In the genomic region with DNA sequence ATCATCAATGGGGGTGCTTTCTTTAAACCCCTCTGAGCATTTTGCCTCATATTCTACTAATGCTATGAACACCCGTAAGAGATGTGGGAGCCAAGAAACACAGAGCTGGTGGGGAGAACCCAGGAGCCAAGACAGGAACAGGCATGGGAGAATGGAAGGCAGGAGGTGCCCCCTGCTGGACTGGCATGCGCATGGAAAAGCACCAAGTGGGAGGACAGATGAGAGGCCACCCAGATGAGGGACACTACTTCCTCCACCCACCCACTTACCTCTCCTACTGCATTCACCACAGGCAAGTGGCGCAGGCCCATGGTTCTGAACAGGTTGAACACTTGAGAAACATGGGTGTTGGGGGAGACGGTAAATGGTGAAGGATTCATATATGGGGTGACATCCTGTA, we compare ENCODE assay signal across 8 mouse cellular contexts. TPM values are rescaled to one million over a fixed set of nuclear protein-coding genes. Genes with fewer than 3 reads are reported as not detected.
DNase-seq lines count a peak whose midpoint lies in the region; ATAC-seq and TF ChIP-seq lines count a peak whose summit lies in the region.

No protein-coding gene starts in this region.

- ATAC-seq in hindbrain, postnatal 0 days: 0 out of 2 replicates have a peak, but pooled peaks have one; percentile 36
- no peak for ATAC-seq in hindbrain, embryonic 14.5 days (ENCODE audit: low FRiP score)
- no peak for ATAC-seq in G1E (ENCODE audit: extremely low read depth, insufficient number of reproducible peaks, low FRiP score, poor library complexity, severe bottlenecking)

- no peaks in the 10 kb centered on the region for H3K4me1 ChIP-seq in hindbrain, postnatal 0 days (ENCODE audit: insufficient read depth, low read length)
- no peaks in the 10 kb centered on the region for H3K4me1 ChIP-seq in hindbrain, embryonic 14.5 days (replicated peaks; ENCODE audit: control insufficient read depth, insufficient read depth, low read length)
- no peaks in the 10 kb centered on the region; the same call in 1 of the 2 replicates for H3K4me1 ChIP-seq in G1E (ENCODE audit: insufficient read depth, low read depth, low read length)

- no peaks in the 10 kb centered on the region for H3K9me3 ChIP-seq in hindbrain, postnatal 0 days (ENCODE audit: low read length)
- H3K9me3 ChIP-seq in hindbrain, embryonic 14.5 days (ENCODE audit: control insufficient read depth, low read length): no peaks in the 10 kb centered on the region
- H3K9me3 ChIP-seq in G1E (replicated peaks): no peaks in the 10 kb centered on the region

- H3K36me3 ChIP-seq in hindbrain, postnatal 0 days (ENCODE audit: insufficient read depth, low read length): peaks cover 91% of the 10 kb centered on the region
- H3K36me3 ChIP-seq in hindbrain, embryonic 14.5 days (replicated peaks; ENCODE audit: control insufficient read depth, insufficient read depth): peaks cover 100% of the 10 kb centered on the region
- H3K36me3 ChIP-seq in G1E (replicated peaks): peaks cover 100% of the 10 kb centered on the region

- peak; percentile 57 for DNase-seq in hindbrain, postnatal 0 days (ENCODE audit: low spot score)
- no peak for DNase-seq in hindbrain, embryonic 14.5 days (ENCODE audit: low spot score)
- DNase-seq in G1E (ENCODE audit: low spot score): peak; percentile 14
- peak; percentile 40 for DNase-seq in brain, embryonic 14.5 days (ENCODE audit: low read depth)
- DNase-seq in induced T-regulatory cell, adult 2 months (ENCODE audit: low read depth): peak; percentile 23
- DNase-seq in left cerebral cortex, postnatal 14 days (ENCODE audit: low spot score in 2 of 2): peak; percentile 70 to 82
- peak; percentile 11 for DNase-seq in retina, adult 2 months (ENCODE audit: low read depth, low spot score)
- DNase-seq in spleen, postnatal 14 days (ENCODE audit: low spot score in 2 of 2): no peak

- H3K9ac ChIP-seq in hindbrain, postnatal 0 days (replicated peaks; ENCODE audit: low read length): no peak overlapping the region
- H3K9ac ChIP-seq in hindbrain, embryonic 14.5 days: no peak overlapping the region

- no peak for TF ChIP-seq POLR2A in brain, embryonic 14.5 days (IDR thresholded peaks at IDR 0.05; ENCODE audit: borderline replicate concordance, extremely low read depth, insufficient read depth, insufficient read length, poor library complexity, severe bottlenecking)

- no peaks in the 10 kb centered on the region for H3K27me3 ChIP-seq in hindbrain, postnatal 0 days (ENCODE audit: insufficient read depth, low read length)
- no peaks in the 10 kb centered on the region for H3K27me3 ChIP-seq in hindbrain, embryonic 14.5 days (ENCODE audit: control insufficient read depth, insufficient read depth, low read length)
- H3K27me3 ChIP-seq in G1E (ENCODE audit: insufficient read depth, low read length): no peaks in the 10 kb centered on the region

- intact Hi-C loops in left cerebral cortex, postnatal 14 days (cut with DNase I): loop anchor here (2.0 kb wide), 1 partner anchor 48 kb away; no protein-coding TSS in a partner anchor

- no peak overlapping the region for H3K4me3 ChIP-seq in hindbrain, postnatal 0 days (ENCODE audit: low read length)
- H3K4me3 ChIP-seq in hindbrain, embryonic 14.5 days (replicated peaks; ENCODE audit: low read length): no peak overlapping the region
- no peak overlapping the region for H3K4me3 ChIP-seq in G1E (ENCODE audit: low read depth, low read length)

- no peak overlapping the region for H3K4me2 ChIP-seq in hindbrain, postnatal 0 days (ENCODE audit: low read depth, low read length)
- no peak overlapping the region for H3K4me2 ChIP-seq in hindbrain, embryonic 14.5 days (replicated peaks)

- no peak overlapping the region for H3K27ac ChIP-seq in hindbrain, postnatal 0 days
- H3K27ac ChIP-seq in hindbrain, embryonic 14.5 days: no peak overlapping the region

- WGBS in hindbrain, postnatal 0 days: 77% methylated on average over 4 of the region's 4 CpGs
- 79% methylated on average over 4 of the region's 4 CpGs for WGBS in hindbrain, embryonic 14.5 days

- TF ChIP-seq CTCF in hindbrain, postnatal 0 days (IDR thresholded peaks at IDR 0.05; ENCODE audit: low read depth): peak; percentile 80
- TF ChIP-seq CTCF in G1E (IDR thresholded peaks at IDR 0.05; ENCODE audit: low read depth, low read length): peak; percentile 18; the same call in 1 of the 2 replicates
- peak; percentile 67 for TF ChIP-seq CTCF in brain, embryonic 14.5 days (IDR thresholded peaks at IDR 0.05; ENCODE audit: borderline replicate concordance, extremely low read depth, insufficient read depth, insufficient read length)

RNA-seq across cellular contexts. Expression of a gene that starts 7.9 kb away (rescaled TPM):
- 0.58 and 1.8 TPM in 2 replicates for total RNA-seq in hindbrain, postnatal 0 days (2014; rRNA removed)
- 2.0 and 2.6 TPM in 2 replicates for polyA plus RNA-seq in hindbrain, postnatal 0 days (2015; fragmentation: Nextera tagmentation; extraction: Ambion mirVana)
- 2.4 TPM in 2 replicates for polyA plus RNA-seq in hindbrain, embryonic 14.5 days (2014; fragmentation: Nextera tagmentation; extraction: Ambion mirVana)
- not detected in 2 replicates for total RNA-seq in G1E (2014; fragmentation: Nextera tagmentation)
- total RNA-seq in G1E (2017): 0.17 TPM in 1 of 2 replicates, not detected in the other
- polyA plus RNA-seq in G1E (2012): not detected in 2 replicates
- 0.85 and 1.1 TPM in 2 replicates for polyA plus RNA-seq in brain, embryonic 14.5 days (2012; rRNA removed)
- total RNA-seq in left cerebral cortex, postnatal 14 days (2021): 1 to 10 TPM in 1 of 2 experiments, under 1 TPM in 1; 0.53 to 1.3 TPM

RNA-seq across cellular contexts. Expression of a gene that starts 22.8 kb away (rescaled TPM):
- total RNA-seq in hindbrain, postnatal 0 days (2014; rRNA removed): 1.3 TPM in 1 of 2 replicates, not detected in the other
- polyA plus RNA-seq in hindbrain, postnatal 0 days (2015; fragmentation: Nextera tagmentation; extraction: Ambion mirVana): 0.19 and 0.72 TPM in 2 replicates
- polyA plus RNA-seq in hindbrain, embryonic 14.5 days (2014; fragmentation: Nextera tagmentation; extraction: Ambion mirVana): 0.25 TPM in 1 of 2 replicates, not detected in the other
- total RNA-seq in G1E (2014; fragmentation: Nextera tagmentation): not detected in 2 replicates
- total RNA-seq in G1E (2017): not detected in 2 replicates
- not detected in 2 replicates for polyA plus RNA-seq in G1E (2012)
- polyA plus RNA-seq in brain, embryonic 14.5 days (2012; rRNA removed): not detected in 2 replicates
- not detected for total RNA-seq in left cerebral cortex, postnatal 14 days (2021)

RNA-seq across cellular contexts. Expression of a gene that starts 30.2 kb away (rescaled TPM):
- total RNA-seq in hindbrain, postnatal 0 days (2014; rRNA removed): 58.6 and 60.7 TPM in 2 replicates
- polyA plus RNA-seq in hindbrain, postnatal 0 days (2015; fragmentation: Nextera tagmentation; extraction: Ambion mirVana): 22.0 and 24.4 TPM in 2 replicates
- polyA plus RNA-seq in hindbrain, embryonic 14.5 days (2014; fragmentation: Nextera tagmentation; extraction: Ambion mirVana): 24.8 and 28.7 TPM in 2 replicates
- total RNA-seq in G1E (2014; fragmentation: Nextera tagmentation): 20.1 and 21.0 TPM in 2 replicates
- 13.6 and 16.1 TPM in 2 replicates for total RNA-seq in G1E (2017)
- 5.2 and 6.2 TPM in 2 replicates for polyA plus RNA-seq in G1E (2012)
- 57.2 and 64.1 TPM in 2 replicates for polyA plus RNA-seq in brain, embryonic 14.5 days (2012; rRNA removed)
- total RNA-seq in left cerebral cortex, postnatal 14 days (2021): 10 to 100 TPM; 60.1 to 61.1 TPM

RNA-seq across cellular contexts. Expression of a gene that starts 30.5 kb away (rescaled TPM):
- total RNA-seq in hindbrain, postnatal 0 days (2014; rRNA removed): 46.0 and 52.4 TPM in 2 replicates
- polyA plus RNA-seq in hindbrain, postnatal 0 days (2015; fragmentation: Nextera tagmentation; extraction: Ambion mirVana): 9.3 and 10.6 TPM in 2 replicates
- polyA plus RNA-seq in hindbrain, embryonic 14.5 days (2014; fragmentation: Nextera tagmentation; extraction: Ambion mirVana): 17.4 and 18.7 TPM in 2 replicates
- total RNA-seq in G1E (2014; fragmentation: Nextera tagmentation) (7.0 and 12.5 TPM in 2 replicates), G1E (2017) (7.3 and 9.4 TPM in 2 replicates)
- polyA plus RNA-seq in G1E (2012): 6.3 and 9.2 TPM in 2 replicates
- polyA plus RNA-seq in brain, embryonic 14.5 days (2012; rRNA removed): 38.6 and 39.4 TPM in 2 replicates
- 10 to 100 TPM; 24.9 to 28.3 TPM for total RNA-seq in left cerebral cortex, postnatal 14 days (2021)

Comparison
In these comparisons a context has a peak if more than half of its experiments do, and no peak if none do; other contexts are left out.
1. DNase-seq: peak in hindbrain, postnatal 0 days (single experiment), G1E (single experiment), brain, embryonic 14.5 days (single experiment), induced T-regulatory cell, adult 2 months (single experiment), left cerebral cortex, postnatal 14 days (2 of 2) and retina, adult 2 months (single experiment); none in hindbrain, embryonic 14.5 days (single experiment) and spleen, postnatal 14 days (0 of 2).
2. CTCF ChIP-seq: peak in every context shown above with its lines; median percentile 80 in hindbrain, postnatal 0 days; 67 in brain, embryonic 14.5 days; 18 in G1E.